Mouse (Mus musculus) retina, adult 2 months (tissue): Measurements from ENCODE around the gene Plekha3.

Experiments
- DNase-seq: peaks from one replicate; pipeline ENCODE4 v3.0.0-alpha.2; 2012; ENCODE audit warnings: low read depth, low spot score

Plekha3 gene

DNA sequence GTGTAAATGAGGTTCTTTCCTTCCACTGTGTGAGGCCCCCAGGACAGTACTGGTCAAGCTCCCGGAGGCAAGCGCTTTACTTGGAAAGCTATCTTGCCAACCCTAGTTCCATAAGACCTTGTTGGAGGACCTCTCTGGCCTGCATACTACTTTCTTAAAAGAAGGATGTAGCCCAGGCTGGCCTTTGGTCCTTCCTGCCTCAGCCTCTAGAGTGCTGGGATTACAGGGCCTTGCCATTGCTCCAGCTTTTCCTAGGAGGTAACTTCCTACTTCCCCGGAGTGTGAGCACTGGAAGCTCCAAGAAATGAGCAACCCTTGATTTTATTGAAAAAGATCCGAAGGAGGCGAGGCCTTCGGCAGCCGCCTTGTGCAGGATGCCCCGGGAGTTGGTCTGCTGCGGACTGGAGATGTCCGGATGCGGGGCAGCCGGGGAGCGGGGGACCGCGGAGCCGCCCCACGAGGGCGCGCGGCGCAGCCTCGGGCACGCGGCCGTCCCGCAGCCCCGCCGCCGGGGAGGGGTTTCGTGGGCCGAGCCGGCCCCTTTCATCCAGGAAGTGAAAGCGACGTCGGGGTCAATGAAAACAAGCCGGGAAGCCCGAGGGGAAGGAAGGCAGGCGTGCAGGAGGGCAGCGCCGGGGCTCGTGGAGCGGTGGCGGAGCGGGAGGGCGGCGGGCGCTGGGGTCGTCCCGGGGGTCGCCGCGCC is at the start of gene Plekha3:
Gene Plekha3 (plus strand): TSS at position 557 of the 703 bp plus-strand sequence.
- DNase-seq: peak; percentile 68

DNA sequence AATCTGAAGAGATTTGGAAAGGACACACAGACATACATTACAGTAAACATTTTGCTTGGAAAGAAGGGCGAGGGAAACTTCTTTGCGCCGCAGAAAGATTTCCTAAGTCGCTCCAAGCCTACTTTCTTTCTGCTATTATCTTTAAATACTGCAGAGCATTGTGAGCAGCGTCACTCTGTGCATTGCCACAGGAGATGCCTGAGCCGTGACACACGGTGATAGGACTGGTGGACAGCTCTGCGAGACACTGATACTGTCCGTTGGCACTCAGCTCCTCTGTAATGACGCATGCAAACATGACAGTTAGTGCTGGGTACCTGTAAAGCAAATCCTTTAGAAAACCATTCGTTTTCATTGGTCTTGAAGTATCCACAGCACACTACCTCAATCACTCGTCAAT is 44.8 kb upstream of the Plekha3 start:
- DNase-seq: no peak

DNA sequence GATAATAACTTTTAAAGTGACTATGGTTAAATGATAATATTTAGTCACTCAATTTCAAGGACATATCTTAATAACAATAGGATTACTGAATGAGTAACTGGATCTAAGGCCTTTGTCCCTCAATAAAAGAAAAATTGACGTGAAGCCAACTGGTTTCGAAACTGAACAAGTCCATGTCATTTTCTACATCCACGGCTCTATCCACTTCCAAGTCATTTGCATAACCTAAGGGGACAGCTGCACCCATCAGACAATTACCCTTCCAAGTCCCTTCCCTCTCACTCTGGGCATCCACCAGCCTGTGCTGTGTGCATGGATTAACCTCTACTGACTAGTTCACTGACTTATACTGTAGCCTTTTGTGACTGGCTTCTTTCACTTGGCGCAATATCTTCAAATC is 43.5 kb upstream of the Plekha3 start:
- no peak for DNase-seq

DNA sequence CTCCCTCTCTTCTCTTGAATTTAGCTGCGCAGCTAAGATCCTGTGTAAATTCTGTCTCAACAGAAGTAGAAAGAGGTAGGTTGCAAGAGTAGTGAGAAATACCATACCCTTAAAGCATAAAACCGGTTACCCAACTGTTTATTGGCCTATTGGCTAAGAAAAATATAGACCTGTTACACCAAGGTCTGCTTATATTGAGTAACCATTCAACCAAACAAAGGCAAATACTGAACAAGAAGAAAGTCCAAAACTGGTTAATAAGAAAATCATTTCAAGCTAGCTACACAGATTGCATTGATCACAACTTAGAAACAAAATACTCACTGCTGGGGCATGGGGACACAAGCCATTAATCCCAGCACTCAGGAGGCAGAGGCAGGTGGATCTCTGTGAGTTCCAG is 35.4 kb upstream of the Plekha3 start:
- no peak for DNase-seq

DNA sequence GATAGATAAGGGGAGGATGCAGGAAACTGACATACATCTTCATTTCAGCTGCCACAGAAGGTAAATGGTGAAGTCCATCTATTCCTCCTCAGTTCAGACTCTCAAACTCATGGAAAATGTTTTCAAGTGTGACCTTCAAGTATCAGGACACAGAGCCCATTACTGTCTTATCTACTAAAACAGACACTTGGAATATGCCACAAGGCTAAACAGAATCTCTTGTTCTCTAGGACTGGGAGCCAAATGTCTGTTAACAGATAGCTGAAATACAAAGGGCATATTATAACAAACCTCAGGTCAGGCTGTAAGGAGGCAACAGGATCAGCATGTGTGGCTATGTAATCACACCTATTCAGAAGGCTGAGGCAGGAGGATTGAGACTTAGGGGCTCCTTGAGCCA is 31.3 kb upstream of the Plekha3 start:
- no peak for DNase-seq

DNA sequence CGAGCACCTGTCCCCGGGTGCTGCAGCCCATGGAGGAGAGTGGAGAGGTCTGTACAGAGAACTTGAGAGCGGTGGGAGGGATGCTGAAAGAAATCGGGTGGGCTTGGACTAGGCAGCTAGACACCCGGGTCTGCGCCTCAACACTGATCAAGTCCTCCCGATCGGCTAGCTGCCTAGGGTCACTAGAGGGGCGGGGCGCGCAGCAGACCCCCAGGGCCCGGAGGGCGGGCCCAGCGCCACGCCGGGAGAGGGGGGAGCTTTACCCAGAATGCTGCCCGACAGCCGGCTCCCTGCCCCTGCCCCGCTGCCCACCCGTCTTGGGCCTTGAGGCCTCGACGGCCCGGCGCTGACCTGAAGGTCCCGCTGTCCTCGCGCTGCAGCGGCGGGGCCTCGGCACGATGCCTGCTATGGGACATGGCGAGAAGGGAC is 27.6 kb upstream of the Plekha3 start:
- DNase-seq: no peak

DNA sequence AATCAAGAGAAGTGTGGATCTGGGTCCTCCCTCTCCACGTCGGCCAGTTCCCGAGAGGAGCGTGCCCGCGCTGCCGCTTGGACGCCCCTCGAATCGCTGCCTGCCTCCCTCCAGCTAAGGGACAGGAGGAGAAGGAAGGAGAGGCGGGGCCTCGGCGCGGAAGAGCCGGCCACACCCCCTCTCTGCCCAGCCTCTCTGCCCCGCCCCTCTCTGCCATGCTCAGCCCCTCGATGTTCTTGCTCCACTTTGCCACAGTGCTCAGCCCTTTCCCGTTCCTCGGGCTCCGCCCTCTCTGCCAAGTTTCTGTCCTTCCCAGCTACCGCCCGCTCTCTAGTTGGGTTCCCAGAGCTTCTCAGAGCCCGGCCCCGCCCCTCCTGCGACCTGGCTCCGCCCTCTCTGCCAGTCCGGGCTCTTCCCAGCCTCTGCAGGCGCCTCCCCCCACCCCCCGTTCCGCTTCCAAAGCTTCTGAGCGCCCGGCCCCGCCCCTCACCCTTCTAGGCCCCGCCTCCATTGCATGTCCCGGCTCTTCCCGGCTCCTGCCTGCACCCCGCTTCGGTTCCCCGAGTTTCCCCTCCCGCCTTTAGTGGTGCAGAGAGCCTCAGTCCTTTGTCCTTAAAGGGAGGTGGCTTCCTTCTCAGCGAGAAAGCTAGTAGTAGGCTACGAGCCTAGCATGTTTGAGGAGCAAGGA is 27.1 kb upstream of the Plekha3 start, which contains the start of the genes Prkra and Pjvk:
Gene Prkra (minus strand): TSS at position 133 of the 688 bp plus-strand sequence.
Gene Pjvk (plus strand): TSS at position 594 of the 688 bp plus-strand sequence.
- DNase-seq: peak; percentile 96

DNA sequence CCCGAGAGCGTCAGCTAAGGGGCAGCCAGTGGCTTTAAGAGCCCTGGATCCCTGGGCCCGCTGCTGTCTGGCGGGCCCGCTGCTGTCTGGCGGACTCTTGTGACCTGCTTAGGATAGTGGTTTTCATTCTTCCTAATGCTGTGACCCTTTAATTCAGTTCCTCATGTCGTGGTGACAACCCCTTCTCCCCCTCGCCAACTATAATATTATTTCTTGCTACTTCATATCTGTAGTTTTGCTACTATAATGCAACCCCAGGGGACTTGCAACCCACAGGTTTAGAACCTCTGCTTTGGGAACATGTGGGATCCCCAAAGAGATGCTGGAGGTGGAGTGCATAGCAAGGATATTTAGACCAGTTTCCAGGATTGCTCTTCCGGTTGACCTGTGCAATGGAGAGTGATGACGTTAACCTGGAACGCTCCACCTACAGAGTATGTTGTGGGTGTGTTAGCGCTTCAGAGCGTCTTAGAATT is 26.4 kb upstream of the Plekha3 start:
- no peak for DNase-seq

DNA sequence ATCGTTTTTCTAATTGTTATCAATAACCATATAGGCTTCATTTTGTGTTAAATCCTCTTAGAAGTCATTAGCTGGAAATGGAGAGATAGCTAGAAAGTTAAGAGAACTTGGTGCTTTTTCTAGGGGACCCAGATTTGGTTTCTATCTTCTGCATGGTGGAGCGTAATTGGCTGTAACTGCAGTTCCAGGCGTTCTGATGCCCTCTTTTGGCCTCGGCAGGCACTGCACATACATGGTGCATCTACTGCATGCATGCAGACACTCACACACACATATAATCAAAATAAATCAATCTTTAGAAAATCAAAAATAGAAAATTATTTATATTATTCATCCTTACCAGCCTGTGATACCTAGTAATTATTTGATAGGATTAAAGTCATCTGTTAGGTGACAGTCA is 22.0 kb upstream of the Plekha3 start:
- no peak for DNase-seq

DNA sequence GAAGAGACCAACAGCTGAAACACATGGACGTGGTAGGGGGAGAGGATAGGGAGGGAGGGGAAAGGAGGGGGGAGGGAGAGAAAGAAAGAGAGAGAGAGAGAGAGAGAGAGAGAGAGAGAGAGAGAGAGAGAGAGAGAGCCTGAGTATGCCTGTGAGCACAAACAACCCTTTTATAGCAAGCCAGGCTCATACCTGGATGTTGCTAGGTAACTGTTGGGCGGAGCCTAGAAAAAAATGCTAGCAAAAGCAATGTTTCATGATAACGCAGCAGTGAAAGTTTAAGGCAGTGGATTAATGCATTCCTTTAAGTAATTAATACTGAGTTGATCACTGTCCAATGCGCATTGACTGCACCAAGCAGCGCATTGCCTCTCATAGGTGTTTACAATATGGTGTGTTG is 20.4 kb upstream of the Plekha3 start:
- DNase-seq: no peak

DNA sequence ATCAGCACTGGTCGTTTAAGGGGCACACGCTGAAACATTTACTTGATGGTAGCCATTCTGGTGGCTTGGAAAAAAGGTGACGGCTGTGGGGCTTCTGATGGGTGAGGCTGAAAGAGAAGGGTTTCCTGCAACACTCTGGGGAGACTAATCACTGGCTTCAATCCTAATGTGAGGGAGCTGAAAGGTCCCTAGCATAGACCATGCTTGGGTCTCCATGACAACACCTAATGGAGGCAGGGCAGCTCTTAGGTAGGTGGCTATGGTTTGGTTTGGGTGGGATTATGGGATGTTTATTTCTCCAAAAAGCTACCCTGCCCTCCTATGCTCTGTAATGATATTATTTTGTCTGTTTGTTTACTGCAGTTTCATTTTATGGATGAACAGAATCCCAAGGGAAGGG is 19.6 kb upstream of the Plekha3 start:
- DNase-seq: no peak

DNA sequence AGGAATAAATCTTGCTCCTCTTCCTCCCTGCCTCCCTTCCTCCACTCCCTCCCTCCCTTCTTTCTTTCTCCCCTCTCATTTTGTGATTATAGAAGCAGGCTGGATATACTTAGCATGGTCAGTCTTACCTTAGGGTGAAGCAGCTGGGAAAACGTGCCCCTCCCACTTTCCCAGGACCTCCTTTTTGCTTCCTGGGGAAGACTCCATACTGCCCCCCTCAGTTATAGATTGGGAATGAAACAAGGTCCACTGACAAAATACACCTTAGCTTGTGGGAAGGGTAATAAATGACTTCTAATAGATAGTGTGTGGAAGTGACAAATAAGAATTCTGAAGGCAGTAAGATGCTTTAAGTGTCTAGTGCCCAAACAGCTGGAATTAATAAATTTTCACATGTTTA is 19.1 kb upstream of the Plekha3 start:
- no peak for DNase-seq

DNA sequence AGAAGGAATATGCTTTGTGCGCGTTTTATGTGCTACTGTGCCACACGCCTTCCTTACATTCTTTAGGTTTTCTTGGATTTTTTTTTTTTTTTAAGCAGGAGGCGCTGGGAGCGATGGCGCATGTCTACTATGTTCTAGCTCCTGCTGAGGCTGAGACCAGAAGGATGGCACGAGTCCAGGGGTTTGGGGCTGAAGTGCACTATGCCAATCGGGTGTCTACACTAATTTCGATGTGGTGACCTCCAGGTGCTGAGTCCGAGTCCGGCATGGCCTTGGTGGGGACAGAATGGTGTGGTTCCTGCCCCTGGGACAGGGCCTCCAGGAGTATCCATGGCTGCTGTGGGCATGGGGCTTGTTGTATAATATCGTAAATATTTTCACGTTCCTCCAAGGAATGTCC is 16.5 kb upstream of the Plekha3 start:
- no peak for DNase-seq

DNA sequence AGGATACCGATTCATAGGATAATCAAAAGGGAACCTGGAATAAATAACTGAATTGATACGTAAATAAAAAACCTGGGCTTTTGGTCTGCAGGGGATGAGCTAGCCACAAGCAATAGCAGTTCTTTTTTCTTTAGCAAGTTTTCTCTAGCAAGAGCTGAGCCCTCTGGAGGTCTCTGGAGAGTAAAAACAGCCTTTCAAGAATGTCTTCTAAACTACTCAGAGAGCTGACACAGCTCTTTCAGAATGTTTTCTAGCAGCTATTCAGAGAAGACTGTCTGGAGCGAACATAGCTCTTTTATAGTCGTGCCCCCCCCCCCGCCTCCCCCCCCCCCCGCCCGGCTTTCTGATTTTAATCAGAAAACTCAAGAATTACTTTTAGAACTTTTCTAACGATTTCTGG is 15.7 kb upstream of the Plekha3 start:
- no peak for DNase-seq

DNA sequence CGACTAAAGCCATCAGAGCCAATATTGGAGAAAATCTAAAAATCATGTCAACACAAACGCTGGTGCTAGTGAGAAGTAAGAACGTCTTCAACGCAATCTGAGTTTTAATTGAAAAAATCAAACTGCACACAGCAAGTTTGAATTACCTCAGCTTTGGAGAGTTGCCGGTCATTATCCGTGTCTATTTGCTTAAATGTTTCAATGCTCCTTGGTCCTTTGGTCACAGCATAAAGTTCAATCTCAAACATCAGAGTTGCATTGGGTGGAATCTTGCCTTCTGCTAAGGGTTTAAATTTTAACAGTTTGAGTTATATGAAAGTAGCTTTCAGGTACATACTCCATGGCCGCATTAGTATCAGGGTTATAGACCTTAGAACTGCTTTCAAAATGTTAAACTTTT is 9.6 kb upstream of the Plekha3 start:
- DNase-seq: no peak

DNA sequence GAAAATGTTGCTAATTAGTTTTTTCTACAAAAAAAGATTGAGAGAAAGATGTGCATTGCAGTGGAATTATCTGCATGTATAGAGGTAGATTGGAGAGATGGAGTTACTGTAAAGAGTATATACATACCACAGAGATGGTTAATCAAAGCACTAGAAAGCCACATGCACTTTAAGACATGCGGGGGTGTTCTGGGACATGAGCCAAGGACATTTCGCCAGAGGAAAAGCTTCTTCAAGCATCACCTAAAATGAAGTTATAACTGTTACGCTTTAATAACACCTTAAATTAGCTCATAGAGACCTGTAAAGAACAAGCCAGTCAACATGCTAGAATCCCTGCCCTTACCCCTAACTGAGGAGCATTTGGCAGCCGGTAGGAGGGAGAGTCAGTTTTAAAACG is 7.9 kb upstream of the Plekha3 start:
- no peak for DNase-seq

DNA sequence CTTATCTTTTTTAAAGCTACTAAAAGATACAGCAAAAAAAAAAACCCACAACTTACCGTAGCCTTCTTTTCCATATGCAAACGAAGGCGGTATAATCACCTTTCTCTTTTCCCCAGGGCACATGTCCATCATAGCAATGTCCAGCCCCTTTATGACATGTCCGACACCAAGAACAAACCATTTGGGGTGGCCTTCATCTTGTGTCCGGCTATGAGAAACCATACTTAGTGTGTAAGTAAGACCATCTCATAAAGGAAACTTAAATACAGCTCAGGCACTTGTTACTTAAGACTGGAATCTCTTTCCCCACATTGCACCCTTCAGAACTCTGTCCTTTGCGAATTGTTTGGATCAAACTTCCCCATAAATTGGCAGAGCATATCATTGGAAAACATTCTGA is 3.4 kb upstream of the Plekha3 start:
- no peak for DNase-seq

DNA sequence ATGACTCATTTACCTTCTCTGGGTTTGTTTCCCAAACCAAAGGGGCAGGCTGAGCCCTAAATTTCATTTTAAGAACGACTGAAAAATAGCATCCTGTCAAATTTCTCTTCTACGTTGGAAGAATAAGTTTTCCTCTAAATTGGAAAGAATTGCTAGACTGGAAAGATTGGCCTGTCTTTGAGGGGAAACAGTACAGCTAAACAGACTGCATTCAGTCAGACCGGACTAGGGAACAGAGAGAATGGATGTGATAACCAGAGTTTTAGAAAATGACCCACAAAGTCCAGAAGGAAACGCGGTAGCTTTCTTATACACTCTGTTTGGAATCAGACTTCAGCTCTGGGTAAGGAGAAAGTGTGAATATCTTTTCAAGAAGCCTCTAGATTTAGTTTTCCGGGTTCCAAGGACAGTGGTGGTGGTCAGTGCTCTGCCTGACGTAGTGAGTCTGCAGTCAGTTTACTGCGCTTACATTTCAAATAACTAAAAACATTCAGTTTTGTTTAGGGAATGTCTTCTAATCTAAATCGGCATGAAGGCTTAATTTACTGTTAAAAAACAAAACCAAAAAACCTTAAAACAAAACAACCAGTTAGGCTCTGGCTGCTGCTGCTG is 2.8 kb upstream of the Plekha3 start:
- no peak for DNase-seq

DNA sequence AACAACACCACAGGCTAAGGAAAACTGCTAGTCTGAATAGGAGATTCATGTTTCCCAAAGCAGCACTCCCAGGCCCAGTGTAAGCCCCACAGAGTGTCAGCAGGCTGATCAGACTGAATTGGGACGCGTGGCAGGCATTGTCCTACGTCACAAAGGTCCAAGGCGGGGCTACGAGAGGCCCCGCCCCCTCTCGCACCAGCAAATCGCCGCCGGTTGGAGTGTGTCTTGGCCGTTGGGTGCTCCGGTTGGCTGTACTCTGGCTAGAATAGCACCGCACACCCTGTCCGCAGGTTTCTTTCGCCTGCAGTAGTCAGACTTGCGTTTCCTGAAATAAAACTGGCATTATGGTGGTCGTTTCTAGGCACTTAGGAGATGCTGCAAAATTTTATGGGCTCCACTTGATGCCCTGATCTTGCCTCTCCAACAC is 2.1 kb upstream of the Plekha3 start, which contains the start of gene Fkbp7:
Gene Fkbp7 (minus strand): TSS at position 151 of the 427 bp plus-strand sequence.
- peak; percentile 82 for DNase-seq

DNA sequence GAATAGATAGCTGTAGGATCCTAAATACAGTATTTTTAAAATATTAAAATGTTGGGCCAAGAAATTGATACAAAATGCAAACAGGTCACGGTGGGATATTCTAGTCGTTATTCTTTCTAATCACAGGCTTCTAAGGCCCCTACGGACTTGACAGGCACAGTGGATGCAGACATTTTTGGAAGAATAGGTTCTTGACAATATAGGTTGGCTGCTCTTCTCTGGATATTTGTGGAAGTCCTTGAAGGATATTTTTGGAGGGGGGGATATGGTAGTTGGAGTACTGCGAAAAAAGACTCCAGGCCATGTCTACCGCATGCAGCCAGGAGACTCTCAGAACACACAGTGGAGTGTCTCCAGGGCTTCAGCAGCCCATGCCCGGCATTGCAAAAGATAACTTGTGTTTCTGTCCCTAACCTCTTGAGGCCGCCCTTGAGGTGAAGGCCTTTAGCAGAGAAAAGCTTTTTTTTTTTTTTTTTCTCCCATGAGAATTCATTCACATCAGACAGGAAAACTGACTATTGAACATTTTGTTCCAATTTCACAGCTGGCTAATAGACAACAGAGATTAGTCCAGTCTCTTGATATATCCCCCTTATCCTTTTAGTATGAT is 1.5 kb upstream of the Plekha3 start:
- no peak for DNase-seq

DNA sequence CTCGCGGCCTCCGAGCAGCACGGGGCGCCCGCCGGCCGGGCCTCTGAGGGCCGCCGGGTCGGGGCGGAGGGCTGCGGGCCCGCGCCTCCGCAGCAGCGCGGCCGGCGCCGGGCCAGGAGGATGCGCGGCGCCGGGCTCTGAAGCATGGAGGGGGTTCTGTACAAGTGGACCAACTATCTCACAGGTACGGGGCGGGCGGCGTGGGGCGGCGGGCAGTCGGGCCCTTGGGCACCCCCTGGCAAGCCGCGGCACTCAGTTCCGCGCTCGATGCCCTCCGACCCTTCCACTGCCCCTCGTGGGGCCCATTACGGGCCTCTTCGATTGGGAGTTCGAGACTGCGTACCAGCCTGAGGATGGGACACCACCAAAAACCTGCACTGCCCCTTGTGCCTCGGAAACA is 370 bp downstream of the Plekha3 start:
- no peak for DNase-seq

DNA sequence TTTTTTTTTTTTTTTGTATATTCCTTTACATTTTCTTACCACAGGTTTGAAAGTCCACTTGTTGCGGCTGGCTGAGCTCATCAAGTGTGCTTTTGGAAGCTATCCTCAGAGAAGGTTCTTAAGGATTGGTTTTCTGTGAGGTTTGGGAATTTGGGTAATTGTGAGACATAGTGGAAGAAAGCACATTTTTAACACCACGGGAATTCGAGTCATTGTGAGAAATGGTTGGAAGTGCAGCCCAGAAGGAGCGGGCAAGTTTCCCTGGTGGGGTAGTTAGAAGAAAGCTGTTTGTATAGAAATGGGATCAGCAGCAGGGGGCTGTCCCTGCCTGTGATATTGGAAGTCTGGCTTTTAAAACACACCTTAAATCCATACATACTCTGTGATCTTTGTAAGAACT is 868 bp downstream of the Plekha3 start:
- DNase-seq: no peak
